Mouse (Mus musculus) MEL (cell line): ENCODE measurements around the gene Rnf111.

Source experiments
- BHLHE40 ChIP-seq: IDR thresholded peaks from 2 replicates; pipeline ENCODE4 v1.6.1; 2012; ENCODE audit warnings: low read depth, mild to moderate bottlenecking, inconsistent platforms, low read length, improper control_type of control experiment, borderline replicate concordance
- CHD2 ChIP-seq: IDR thresholded peaks from 2 replicates; pipeline ENCODE4 v1.6.1; 2011; ENCODE audit warnings: low read length, improper control_type of control experiment
- CTCF ChIP-seq, 3 experiments: IDR thresholded peaks in 2 of 3; conservative IDR thresholded peaks in 1 of 3; 2 replicates each; pipeline ENCODE4 v1.5.1; 2011 to 2012; ENCODE audit warnings: low read length in 3 of 3, low read depth in 2 of 3, mild to moderate bottlenecking in 2 of 3, improper control_type of control experiment in 1 of 3, inconsistent platforms in 1 of 3, mixed read lengths in 1 of 3, moderate library complexity in 1 of 3; ENCODE audit not compliant: control insufficient read depth in 1 of 3, insufficient read depth in 1 of 3, poor library complexity in 1 of 3, severe bottlenecking in 1 of 3
- E2F4 ChIP-seq: IDR thresholded peaks from 2 replicates; pipeline ENCODE4 v1.6.1; 2011; ENCODE audit warnings: low read depth, low read length, improper control_type of control experiment, borderline replicate concordance
- EP300 ChIP-seq, 2 experiments: IDR thresholded peaks; 2 replicates each; pipeline ENCODE4 v1.6.1; 2011; ENCODE audit warnings: improper control_type of control experiment in 2 of 2, low read length in 2 of 2, low read depth in 1 of 2, mild to moderate bottlenecking in 1 of 2
- MAX ChIP-seq: IDR thresholded peaks from 2 replicates; pipeline ENCODE4 v1.6.1; 2011; ENCODE audit warnings: low read length, improper control_type of control experiment
- POLR2A ChIP-seq, 2 experiments: IDR thresholded peaks; 2 replicates each; pipeline ENCODE4 v1.6.1; 2011 to 2012; ENCODE audit warnings: low read length in 2 of 2, mild to moderate bottlenecking in 2 of 2, control low read depth in 1 of 2, improper control_type of control experiment in 1 of 2, low read depth in 1 of 2, moderate library complexity in 1 of 2; ENCODE audit not compliant: control insufficient read depth in 1 of 2, insufficient read depth in 1 of 2, poor library complexity in 1 of 2
- TAL1 ChIP-seq: IDR thresholded peaks from 2 replicates; pipeline ENCODE4 v1.6.1; 2012; ENCODE audit warnings: mild to moderate bottlenecking, inconsistent platforms, low read length, moderate library complexity, mixed read lengths
- TBP ChIP-seq: IDR thresholded peaks from 2 replicates; pipeline ENCODE4 v1.8.0; 2011; ENCODE audit warnings: low read depth, low read length, improper control_type of control experiment
- ZMIZ1 ChIP-seq: IDR thresholded peaks from 2 replicates; pipeline ENCODE4 v1.6.1; 2012; ENCODE audit warnings: low read depth, mild to moderate bottlenecking, inconsistent platforms, low read length, improper control_type of control experiment, moderate library complexity

- TF ChIP-seq CTCF (IDR thresholded peaks at IDR 0.05 in 2 of 3, conservative IDR thresholded peaks at IDR 0.05 in 1 of 3; ENCODE audit: control insufficient read depth in 1 of 3, insufficient read depth in 1 of 3, low read depth in 2 of 3, low read length in 3 of 3, poor library complexity in 1 of 3, severe bottlenecking in 1 of 3) (no peak), TBP (no peak), POLR2A (IDR thresholded peaks at IDR 0.05; ENCODE audit: control insufficient read depth in 1 of 2, insufficient read depth in 1 of 2, low read depth in 1 of 2, low read length in 2 of 2, poor library complexity in 1 of 2) (no peak), CHD2 (no peak), MAX (no peak), ZMIZ1 (no peak), E2F4 (no peak), BHLHE40 (no peak), TAL1 (no peak), EP300 (IDR thresholded peaks at IDR 0.05; ENCODE audit: low read depth in 1 of 2, low read length in 2 of 2) (no peak)
Measured at GRCm38 (mm10) chr9:70401937-70402539, 101.5 kb downstream of the Rnf111 start.
